Comparison of ENCODE assay signal across 8 mouse cellular contexts in the genomic region with DNA sequence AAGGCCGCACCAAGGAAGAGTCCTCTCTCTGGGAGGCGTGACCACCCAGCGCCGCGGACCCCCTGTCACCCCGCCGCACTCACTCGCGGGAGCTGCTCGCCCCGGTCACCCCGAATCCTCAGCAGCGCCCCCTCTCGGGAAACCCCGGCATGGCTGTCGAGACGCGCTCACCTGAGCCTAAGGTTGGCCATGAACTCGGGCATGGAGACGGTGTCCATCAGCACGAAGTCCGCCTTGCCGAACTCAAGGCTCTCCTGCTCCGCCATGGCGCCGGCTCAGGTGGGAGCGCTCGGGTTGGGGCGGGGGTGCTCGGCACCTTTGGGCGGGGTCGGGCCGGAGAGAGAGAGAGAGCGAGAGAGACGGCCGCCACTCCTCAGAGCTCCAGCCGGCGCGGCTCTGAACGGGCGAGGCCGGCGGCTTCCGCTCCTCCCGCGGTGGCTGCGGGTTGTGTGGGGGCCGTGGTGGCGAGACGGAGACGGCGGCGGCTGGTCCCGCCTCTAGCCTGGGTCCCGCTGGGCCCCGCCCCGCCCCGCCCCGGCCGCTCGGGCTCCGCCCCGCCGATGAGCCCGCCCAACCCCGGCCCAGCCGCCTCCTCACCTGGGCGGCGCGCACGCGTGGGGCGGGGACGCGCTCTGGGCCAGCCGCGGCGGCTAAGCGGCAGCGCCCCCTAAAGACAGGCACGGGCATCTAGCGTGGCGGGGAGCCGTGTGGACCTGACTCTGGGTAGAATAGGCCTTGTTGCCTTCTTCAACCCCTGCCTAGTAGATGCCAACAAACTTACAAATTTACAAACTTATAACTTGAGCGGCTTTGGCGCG. TPM values are rescaled to one million over a fixed set of nuclear protein-coding genes. Genes with fewer than 3 reads are reported as not detected.
DNase-seq lines count a peak whose midpoint lies in the region; ATAC-seq lines count a peak whose summit lies in the region.

A gene (minus strand): TSS at position 499 of the 818 bp plus-strand sequence.

- no peak within 1 kb of the TSS; the same call in 1 of the 2 replicates for H3K27ac ChIP-seq in hindbrain, embryonic 14.5 days

- WGBS in hindbrain, embryonic 14.5 days, result under 1% methylated on average over 77 of the region's 87 CpGs

- H3K36me3 ChIP-seq in hindbrain, embryonic 14.5 days (replicated peaks; ENCODE audit: control insufficient read depth, insufficient read depth), result no peaks in the 10 kb centered on the region

- DNase-seq in WW6 (ENCODE audit: low read depth, low spot score), result peak; percentile 83
- DNase-seq in cerebellum, postnatal 36 days, result peak; percentile 85 to 91
- DNase-seq in frontal cortex, postnatal 36 days (ENCODE audit: low spot score in 2 of 2), result peak; percentile 82 to 85
- DNase-seq in hindbrain, embryonic 14.5 days (ENCODE audit: low spot score), result peak; percentile 86
- DNase-seq in layer of hippocampus, postnatal 25 days (ENCODE audit: extremely low spot score in 1 of 2, low spot score in 1 of 2), result peak; percentile 79 to 85
- peak; percentile 93 for DNase-seq in lung, postnatal 14 days
- peak; percentile 75 for DNase-seq in retina, adult 2 months (ENCODE audit: low read depth, low spot score)
- DNase-seq in thymus, postnatal 25 days, result peak; percentile 86

- 0 out of 2 replicates have a peak, but pooled peaks cover 4% of the 10 kb centered on the region for H3K4me1 ChIP-seq in hindbrain, embryonic 14.5 days (replicated peaks; ENCODE audit: control insufficient read depth, insufficient read depth, low read length)

- peak within 1 kb of the TSS; percentile 88 for H3K4me2 ChIP-seq in hindbrain, embryonic 14.5 days (replicated peaks)

- H3K27me3 ChIP-seq in hindbrain, embryonic 14.5 days (ENCODE audit: control insufficient read depth, insufficient read depth, low read length), result peaks cover 14% of the 10 kb centered on the region; the same call in 1 of the 2 replicates

- peak within 1 kb of the TSS; percentile 70 for H3K9ac ChIP-seq in hindbrain, embryonic 14.5 days

- ATAC-seq in hindbrain, embryonic 14.5 days (ENCODE audit: low FRiP score), result peak; percentile 92

- H3K9me3 ChIP-seq in hindbrain, embryonic 14.5 days (ENCODE audit: control insufficient read depth, low read length), result no peaks in the 10 kb centered on the region

- H3K4me3 ChIP-seq in hindbrain, embryonic 14.5 days (replicated peaks; ENCODE audit: low read length), result peak within 1 kb of the TSS; percentile 77

RNA-seq across cellular contexts. Expression of the gene that starts here (rescaled TPM):
- 2.9 TPM in 2 replicates for polyA plus RNA-seq in hindbrain, embryonic 14.5 days (2014; fragmentation: Nextera tagmentation; extraction: Ambion mirVana)
- total RNA-seq in layer of hippocampus, postnatal 25 days (2021), result 1 to 10 TPM; 6.6 to 6.8 TPM
